Mouse (Mus musculus): ENCODE measurements around the gene Itga8.

Gene Itga8

DNA sequence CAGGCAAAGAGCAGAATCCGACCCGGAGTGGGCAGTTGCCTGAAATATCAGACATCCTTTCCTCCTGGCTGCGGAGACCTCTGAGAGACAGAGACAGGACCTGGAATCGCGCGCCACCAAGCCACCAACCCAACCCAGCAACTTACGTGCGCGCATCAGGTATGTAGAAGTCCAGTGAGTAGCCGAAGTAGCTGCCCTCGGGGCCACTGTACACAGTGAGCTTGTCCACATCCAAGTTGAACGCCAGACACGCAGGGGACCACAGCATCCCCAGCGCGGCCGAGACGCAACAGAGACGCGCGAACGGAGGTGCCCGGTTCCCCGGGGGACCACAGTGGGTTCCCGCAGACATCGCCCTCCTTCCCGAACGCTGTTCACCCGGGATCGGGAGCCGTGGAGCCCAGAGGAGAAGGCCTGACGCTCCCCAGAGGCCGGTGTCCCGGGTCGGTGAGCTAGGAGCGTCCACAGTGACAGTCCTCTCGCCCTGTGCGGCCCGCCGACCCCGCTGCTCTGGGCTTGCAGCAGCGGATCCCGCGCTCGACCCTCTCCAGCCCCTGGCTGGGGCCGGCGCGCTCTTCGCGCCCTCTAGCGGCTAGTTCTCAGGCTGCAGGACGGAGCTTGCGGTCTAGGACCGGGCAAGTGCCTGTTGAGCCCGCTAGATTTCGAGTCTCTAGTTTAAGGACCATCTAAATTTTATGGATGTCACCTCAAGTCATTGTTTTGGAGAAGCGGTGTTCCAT, at the start of gene Itga8:
TSS of gene Itga8 (minus strand) at position 492 of the 740 bp plus-strand sequence.
- in situ Hi-C loops (cut with MboI): no loop called here

DNA sequence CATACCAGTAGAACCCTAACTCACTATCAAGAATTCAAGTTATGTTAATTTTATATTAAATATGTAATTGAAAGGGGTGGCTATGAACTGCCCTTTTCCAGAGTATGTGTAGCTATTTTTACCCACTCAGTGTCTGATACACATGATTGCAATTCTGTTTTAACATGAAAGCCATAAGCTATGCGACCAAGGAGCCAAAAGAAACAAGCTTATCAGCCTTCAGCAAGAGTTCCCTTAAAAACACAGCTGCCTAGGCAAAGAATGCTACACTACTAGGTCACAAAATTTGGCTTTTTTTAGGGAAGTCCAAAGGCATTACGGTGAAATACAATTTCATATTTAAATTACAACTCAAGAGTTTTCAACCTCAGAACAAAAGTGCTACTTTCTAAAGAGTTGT, 47.2 kb upstream of the Itga8 start:
- in situ Hi-C loops (cut with MboI): no loop called here

DNA sequence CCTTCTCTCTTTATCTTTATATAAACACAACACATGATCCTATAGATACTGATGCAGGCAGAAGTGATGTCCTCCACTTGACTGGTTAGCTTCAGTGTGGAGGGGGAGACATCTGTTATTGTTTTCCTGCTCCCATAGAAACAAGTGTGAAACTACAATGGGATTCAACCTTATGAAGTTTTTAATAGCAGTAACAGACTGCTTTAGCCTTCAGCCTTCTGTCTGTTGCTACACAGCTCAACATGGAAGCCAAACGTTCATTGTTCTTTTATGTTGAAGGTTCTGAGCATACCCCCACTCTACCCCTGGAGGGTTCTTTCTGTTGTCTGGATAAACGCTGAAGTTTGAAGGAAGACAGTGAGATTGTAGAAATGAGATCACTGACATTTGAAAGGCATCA, 30.2 kb upstream of the Itga8 start:
- in situ Hi-C loops (cut with MboI): no loop called here

DNA sequence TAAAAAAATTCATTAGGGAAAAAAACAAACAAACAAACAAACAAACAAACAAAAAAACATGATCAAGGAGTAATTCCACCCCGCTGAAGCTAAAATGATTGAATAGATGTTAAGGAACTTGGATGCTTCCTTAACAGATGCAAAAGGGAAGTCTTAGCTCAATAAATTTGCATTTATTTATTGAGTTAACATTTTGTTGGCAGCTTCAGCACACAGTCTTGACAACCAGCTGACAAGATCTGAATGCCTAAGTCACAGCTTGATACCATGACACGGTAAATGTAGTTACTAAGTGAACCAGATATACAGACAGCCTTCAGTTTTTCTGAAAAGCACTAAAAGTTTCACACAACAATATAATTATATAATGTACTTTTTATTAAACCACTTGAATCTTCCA, 27.9 kb upstream of the Itga8 start:
- in situ Hi-C loops (cut with MboI): no loop called here

DNA sequence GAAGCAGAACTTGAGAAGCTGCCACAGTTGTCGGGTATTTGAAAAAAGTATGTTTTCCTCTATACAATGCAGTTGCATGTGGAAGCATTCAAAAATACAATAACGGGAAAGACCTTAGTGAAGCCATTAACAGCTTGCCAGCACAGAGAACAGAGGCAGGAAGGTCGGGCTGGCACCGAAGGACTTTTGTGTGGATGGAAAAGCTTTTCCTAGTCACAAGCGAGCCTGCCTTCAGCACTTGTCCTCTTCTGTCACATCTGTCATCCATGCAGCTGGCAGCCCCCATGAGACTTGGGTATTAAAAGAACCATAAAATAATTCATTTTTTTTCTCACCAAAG, 27.3 kb upstream of the Itga8 start:
- in situ Hi-C loops (cut with MboI): no loop called here

DNA sequence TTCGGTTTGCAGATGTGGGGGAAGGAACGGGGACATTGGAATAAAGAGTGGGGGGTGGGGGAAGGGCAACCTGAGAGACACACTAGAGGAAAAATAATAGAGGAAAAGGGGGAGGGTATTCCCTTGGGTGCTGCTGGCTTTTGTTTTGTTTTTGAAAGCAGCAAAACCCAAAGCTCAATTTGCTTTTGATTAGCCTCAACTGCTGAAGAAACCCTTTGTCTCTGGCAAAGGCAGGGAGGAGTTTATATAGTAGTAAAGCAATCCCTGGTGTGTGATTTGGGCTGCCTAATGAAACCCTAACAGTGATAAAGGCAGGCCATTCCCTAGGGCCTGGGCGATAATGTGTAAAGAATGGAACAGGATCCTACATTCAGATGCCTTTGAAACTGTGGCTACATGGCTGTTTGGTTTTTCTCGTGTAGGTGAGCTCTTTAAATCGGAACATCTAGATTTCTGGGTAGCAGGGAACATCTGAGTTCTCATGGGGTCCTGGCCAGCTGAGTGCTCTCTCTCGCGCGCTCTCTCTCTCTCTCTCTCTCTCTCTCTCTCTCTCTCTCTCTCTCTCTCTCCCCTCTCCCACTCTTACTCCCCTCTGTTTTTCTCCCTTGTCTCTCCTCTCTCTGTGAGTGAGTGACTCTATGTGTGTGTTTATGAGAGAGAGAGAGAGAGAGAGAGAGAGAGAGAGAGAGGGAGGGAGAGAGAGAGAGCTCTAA, 26.8 kb upstream of the Itga8 start:
- in situ Hi-C loops (cut with MboI): no loop called here

DNA sequence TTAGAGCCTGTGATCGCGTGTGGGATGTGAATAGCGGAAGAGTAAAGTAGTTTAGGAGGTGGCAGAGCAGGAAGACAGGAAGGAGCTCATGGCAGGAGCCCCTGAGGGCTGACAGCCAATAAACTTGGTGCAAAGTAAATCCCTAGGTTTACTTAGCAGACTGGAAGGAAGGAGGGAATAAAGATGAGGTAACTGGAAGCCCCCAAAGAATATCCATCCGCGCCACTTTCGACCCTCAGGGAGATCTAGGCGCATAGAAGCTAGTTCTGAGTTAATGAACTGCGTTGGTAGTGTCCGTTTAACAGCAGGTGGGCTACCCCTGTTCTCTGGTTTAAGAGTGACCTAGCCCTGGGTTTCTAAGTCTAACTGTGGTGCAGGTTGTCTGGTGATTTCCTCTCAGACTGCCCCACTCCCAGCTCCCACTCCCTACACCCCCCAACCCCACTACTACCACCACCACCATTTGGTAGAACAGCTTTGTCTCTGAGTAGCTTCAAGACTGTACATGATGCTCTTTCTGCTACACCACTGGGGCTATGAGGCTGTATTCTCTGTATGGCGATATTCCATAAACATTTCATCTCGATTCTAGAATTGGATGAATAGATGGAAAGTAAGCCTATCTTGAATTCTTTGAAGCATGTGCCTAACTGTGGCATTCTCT, 26.1 kb upstream of the Itga8 start:
- in situ Hi-C loops (cut with MboI): no loop called here

DNA sequence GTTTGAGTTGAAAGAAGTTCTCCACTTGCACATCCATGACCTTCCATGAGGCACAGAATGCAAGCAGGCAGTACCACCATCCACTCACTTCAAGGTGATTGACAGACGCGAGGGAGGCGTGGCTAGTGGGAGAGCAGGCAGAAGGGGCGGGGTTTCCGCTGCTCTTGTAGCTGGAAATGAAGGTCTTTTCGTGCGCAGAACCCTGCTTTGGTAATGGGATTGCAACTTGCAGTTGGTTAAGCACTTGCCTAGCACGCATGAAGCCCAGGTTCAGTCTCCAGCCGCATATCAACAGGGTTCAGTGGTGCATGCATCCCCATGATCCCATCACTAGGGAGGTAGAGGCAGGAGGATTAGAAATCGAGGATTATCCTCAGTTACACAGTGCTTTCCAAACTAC, 25.5 kb upstream of the Itga8 start:
- in situ Hi-C loops (cut with MboI): no loop called here

DNA sequence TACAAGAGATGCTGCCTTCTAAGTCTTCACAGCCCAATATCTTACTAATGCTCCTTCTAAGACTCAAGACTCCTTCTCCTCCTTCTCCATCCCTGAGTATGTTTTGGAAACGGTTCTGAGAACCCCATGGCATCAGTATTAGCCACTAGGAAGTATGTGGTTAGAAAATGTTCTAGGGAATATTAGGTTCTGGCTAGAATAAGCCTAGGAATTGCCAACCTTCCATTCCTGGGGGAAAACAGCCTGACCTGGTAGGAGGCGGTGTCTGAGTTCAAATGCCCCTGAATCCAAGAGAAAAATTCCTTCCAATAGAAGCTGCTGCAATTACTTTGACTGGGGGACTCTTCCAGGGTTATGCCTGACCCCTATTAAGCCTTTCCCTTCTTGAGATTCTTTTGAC, 24.1 kb upstream of the Itga8 start:
- in situ Hi-C loops (cut with MboI): no loop called here

DNA sequence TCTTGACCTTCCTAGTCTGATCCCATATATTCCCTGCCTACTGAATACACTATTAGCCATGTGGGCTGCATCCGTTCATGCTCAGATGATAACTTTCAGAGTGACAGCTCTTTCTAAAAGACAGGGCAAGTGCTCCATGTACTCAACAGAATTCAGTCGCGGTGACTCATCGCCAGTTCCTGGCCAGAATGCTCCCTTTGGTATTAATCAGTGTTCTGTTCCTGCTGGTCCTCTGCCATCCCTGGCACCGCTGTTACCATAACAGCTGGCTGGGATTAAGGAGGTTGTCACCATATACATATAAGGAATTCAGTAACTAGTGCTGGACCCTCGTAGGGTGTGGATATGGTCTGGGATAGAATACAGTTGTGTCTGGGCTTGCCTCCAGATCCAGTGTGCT, 23.7 kb upstream of the Itga8 start:
- in situ Hi-C loops (cut with MboI): no loop called here

DNA sequence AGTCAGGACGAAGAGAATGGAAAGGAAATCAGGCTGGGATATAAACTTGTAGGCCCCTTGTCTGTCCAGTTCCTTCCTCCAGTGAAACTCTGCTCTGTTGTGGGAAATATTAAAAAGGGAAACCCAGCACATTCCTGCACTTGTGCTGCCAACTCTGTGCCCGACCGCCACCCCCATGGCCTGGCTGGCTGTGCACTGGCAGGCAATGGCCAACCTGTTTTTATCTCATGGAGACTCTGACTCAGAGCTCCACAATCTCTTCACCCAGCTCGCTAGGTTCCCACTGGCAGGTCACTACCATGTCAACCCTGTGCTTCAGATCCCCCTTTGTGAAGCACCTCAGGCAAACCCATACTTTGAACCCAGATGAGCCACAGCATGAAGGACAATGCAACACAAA, 19.2 kb upstream of the Itga8 start:
- in situ Hi-C loops (cut with MboI): no loop called here

DNA sequence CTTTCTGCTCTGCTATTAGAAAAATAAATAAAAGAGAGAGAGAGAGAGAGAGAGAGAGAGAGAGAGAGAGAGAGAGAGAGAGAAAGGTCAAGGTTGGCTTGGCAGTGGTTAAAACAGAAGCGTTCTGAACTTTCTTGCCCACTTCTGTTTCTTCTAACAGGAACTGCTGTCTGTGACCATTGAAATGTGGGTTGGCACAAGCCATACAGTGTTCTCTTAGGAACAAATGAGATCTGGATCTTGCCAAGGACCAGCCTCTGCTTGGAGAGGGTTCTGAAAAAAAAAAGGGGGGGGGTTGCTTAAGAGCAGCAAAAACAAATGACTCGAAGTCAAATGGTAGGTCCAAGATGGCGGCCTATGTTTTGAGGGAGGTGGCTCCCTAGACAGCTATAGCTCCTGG, 17.0 kb upstream of the Itga8 start:
- in situ Hi-C loops (cut with MboI): no loop called here

DNA sequence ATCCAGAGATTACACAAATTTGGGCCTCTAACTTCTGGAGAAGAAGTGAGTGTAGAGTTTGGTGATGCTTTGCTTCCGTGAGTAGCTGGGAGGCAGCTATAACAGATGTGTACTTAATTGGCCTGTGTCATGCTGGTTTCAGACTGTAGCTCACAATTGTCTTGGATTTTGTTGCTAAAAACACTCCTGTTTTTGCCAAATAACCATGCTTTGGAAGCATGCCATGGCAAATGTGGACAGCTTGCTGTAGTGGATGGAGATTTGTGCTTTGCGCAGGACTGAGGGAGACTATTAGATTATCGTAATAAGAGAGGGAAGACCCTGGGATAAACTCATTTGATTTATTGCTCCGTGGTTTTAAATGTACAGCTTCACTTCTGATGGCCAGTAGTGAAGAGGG, 16.3 kb upstream of the Itga8 start:
- in situ Hi-C loops (cut with MboI): no loop called here

DNA sequence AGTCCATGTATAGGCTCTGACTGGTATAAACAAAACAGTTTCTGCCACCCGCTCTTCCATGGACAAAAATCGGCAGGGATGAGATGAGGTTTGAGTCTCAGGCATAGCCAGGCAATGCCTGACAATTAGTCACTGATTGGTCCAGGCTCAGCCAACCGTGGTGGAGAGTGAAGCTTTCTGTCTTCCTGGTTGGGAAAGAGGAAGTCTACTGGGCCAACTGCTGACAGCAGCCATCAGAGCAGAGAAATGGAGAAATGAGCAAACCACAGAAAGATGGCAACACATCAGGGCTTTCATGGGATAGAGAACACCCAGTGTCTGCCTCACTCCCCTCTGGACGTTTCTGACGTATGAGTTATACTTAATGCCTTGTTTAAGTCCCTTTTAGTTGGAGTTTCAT, 15.6 kb upstream of the Itga8 start:
- in situ Hi-C loops (cut with MboI): no loop called here

DNA sequence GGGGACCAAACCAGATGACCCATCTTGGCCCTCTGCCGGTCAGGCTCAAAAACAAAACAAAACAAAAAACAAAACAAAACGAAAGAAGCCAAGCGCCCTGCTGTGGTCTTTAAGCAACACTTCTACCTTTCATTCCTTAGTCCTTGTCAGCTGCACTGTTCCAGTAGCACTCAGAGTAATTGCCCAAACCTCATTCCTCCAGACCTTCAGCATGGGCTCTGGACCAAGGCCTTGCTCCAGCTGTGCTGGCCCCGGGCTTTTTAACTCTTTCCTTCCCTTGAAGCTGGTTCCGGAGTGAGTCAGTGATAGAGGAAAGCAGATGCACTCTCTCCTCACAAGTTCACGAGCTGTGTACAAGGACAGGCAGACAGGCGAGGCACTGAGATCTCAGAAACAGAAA, 14.6 kb upstream of the Itga8 start:
- in situ Hi-C loops (cut with MboI): no loop called here

DNA sequence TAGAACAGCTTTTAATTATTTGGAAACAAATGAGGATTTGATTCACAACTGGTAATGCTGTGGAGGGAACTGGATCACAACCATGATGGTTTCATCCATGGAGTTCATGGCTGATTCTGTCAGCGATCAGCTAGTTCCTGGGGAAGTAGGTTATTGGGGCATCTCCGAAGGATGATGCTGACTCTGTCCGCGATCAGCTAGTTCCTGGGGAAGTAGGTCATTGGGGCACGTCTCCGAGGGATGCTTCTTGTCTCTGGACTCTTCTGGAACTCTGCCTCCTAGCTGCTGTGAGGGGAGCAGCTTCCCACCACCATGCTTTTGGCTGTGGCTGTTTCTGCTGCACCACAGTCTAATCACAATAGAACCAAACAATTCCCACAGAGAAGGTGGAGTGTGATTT, 12.3 kb upstream of the Itga8 start:
- in situ Hi-C loops (cut with MboI): no loop called here

DNA sequence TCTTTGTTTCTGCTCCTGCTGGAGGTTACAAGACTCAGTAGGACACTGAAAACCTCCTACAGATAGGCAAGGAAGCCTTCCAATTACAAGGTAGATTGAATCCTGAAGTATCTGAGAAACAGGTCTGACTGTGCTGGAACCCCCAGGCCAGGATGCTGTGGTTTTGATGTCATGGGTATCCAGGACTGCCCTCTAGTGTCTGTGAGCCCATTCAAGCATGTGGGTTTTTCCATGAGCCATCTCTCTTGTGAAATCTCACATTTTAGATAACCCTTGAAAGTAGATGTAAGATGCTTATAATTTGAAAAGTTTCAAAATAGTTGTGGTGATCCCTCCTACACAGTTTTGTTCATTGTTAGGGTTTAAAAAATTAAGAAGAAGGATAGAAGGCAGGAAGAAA, 6.7 kb upstream of the Itga8 start:
- in situ Hi-C loops (cut with MboI): no loop called here

DNA sequence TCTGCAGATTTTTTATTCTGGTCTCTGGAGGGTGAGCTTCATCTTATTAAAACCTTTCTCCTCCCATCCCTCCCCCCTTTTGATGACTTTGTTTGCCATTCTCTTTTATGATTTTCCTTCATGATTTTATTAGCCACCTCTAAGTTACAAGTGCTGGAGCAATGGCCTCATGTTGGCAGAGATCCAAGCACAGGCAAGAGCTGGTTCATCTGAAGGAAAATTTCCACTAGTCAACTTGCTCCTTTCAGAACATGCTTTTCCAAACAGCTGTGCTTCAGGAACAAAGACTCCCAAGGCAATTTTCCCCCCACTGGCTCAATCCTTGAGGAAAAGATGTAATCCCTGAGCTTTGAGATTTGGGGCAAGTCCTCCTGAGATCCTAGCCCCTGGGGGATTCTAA, 5.6 kb upstream of the Itga8 start:
- in situ Hi-C loops (cut with MboI): no loop called here

DNA sequence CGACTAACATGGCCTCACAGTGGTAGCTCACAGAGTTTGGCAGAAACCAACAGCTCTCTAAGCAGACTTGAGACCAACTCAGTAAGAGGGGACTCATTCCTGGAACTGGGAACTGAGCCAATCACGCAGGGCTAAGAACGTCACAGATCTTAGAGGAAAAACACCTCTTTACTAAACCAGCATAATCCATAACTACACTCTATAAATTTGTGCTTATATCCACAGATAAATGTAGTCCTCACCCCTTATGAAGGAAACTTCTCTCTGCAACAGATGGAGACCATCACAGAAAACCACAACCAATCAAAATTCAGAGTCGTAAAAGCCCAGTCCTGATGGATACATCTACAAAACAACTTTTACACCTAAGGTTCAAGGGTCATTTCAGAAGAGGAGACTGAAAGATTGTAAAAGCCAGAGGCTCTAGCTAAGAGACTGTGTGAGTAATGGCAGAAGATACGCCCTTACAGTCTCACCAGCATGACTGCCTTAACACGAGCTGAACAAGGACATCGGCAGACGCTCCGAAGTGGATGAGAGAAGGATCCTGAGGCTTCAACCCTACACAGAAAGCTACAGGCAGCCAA, 3.4 kb upstream of the Itga8 start:
- in situ Hi-C loops (cut with MboI): no loop called here

DNA sequence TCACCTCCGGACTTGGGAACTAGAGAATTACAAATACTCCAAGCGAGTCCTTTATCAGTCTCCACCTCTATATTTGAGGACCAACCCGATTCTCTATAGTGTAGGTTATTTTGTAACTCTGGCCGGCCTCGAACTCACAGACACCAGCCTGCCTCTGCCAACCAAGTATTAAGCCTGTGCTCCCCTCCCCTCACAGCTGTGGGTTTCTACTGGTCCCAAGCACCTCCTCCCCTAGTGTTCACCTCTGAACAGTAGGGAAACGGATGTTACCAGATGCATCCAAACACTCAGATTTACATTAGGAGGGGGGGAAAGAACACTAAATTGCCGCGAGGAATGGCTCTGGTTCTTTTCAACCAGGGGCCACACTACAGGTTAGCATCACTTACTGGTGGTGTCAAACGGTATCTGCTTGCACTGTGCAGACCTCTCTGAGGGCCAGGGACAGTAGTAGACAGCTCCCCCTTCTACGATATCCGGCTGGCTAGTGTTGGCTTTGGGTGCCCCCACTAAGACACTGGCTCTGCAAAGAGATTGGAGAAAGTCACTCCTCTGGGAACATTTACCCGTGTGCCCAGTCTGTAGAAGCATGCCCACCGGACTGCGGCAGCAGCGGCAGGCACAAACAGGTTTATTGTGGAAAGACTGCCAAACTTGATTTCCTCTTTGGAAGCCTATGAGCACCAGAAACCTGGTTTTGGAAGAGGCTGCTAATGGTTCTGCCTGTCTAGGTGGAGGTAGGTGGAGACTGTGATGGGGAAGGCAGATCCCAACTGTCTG, 1.1 kb downstream of the Itga8 start:
- in situ Hi-C loops (cut with MboI): no loop called here

DNA sequence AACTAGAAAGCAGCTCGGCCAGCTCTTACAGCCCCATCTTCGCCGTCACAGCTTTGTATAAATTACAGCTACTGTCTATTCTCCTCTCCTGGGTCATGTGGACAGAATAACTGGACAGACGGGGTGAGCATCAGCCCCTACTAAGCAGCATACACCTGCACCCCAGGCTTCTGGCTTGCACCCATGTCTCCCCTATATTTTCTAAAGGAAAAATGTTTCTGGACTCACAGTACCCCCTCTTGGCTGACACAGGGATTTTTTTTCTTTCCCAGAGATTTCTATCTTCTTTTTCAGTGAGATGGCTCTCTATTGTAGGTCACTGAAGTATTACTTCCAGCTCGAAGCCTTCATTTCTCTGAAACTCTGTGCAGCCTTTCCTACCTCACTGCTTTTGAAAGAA, 4.4 kb downstream of the Itga8 start:
- in situ Hi-C loops (cut with MboI): no loop called here

DNA sequence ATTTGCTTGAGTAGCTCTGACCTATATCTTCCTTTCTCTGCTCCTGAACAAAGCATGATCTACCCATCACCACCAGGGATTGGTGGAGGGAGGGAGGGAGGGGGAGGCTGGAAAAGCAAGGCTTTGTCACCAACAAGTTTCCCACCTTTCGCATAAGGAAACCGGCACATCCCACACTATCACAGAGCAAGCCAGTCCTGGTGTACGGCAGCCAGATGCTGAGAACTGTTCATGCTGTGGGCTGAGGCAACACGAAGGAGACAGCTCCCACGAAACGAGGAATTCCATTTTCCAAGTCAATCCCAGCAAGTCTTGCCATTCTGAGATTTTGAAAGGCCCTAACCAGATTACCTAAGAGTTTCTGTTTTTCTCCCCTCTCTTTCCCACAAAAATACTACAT, 6.6 kb downstream of the Itga8 start:
- in situ Hi-C loops (cut with MboI): no loop called here
